Mouse (Mus musculus): ENCODE data around the gene Olfr346.

The Olfr346 gene

DNA sequence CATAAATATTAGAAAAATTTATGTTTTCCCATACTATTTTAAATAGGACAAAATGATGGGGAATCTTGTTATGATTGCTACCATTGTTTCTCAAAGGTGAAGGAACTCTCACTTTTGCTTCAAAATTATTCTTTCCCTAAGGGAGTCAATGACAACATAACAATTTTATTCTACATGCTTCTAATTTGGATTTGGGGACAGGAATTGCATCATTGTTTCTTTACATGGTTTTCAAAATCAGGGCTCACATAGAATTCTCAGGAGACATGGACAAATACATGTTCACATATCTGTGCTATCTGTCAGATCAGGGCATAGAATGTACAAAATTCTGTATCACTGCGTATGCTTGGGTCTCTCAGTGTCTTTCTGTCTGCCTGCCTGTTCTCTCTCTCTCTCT lies at the start of gene Olfr346:
Gene Olfr346 (plus strand): TSS at position 301 of the 400 bp plus-strand sequence.
- in situ Hi-C loops (cut with MboI, MseI), result no loop called here

DNA sequence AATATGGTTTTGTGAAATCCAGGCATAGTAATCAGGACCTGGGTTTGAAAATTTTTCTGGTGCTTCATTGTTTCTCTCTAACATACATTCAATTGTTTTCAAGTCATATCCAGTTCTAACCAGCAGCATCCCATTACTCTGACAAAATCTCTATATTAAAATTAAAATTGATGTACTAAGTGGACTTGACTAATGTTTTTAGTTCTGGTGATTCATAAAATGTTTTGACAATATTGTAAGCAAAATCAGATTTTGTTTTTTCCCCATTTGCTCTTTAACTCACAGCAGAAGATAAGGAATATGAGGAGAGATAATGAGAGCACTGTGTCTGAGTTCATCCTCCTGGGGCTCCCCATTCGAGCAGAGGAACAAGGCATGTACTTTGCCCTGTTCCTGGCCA lies 45.8 kb upstream of the Olfr346 start, which contains the start of gene Olfr345:
Gene Olfr345 (plus strand): TSS at position 301 of the 400 bp plus-strand sequence.
- in situ Hi-C loops (cut with MboI, MseI), result no loop called here

DNA sequence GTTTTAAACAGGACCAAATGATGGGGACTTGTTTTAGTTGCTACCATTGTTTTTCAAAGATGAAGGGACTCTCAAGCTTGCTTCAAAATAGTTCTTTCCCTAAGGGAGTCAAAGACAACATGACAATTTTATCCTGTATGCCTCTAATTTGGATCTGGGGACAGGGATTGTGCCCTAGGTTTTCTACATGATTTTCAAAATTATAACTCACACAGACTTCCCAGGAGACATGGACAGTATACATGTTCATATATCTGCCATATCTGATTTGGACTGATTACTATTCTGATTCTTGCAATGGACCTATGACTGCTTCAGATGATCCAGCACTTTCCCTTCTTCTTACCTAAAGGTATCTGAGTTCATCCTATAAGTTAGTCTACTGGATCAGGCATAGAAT lies 46.0 kb downstream of the Olfr346 start, which contains the start of gene Olfr347:
Gene Olfr347 (plus strand): TSS at position 301 of the 400 bp plus-strand sequence.
- in situ Hi-C loops (cut with MboI, MseI), result no loop called here

DNA sequence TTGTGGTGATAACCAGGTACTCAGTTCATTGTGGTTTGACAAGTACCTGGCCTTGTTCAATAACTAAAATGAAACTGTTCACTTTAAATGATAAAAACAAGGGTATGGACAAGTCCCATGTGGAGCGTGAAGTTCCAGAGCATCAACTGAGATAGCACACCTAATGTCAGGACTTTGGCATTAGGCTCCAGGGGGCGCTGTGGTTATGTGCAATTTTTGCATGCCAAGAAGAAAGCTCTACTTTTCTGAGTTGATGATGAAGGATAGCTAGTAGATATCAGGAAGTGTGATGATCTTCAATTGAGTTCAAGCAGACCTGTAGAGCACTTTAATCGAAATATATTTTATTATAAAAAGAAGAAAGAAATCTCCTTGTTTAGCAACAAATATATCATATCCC lies 50.6 kb downstream of the Olfr346 start:
- in situ Hi-C loops (cut with MboI, MseI), result no loop called here
